Mouse (Mus musculus): ENCODE measurements at regions not wholly inside any gene's neighbourhood (a gene's known extent, or its start where the extent isn't known, plus 50 kb on each side); places are given as distances from the start of the nearest gene placed in this dataset.

- Histone ChIP-seq H3K79me2 (ENCODE audit: control insufficient read depth, insufficient read depth) (no peaks in the 10 kb centered on the region), H3K79me3 (ENCODE audit: low read depth) (no peaks in the 10 kb centered on the region), H3K36me3 (ENCODE audit: control insufficient read depth, insufficient read depth) (no peaks in the 10 kb centered on the region), H3K27me3 (ENCODE audit: control insufficient read depth, insufficient read depth, insufficient read length) (no peaks in the 10 kb centered on the region), H3ac (ENCODE audit: control insufficient read depth, insufficient read length, low read depth) (no peak overlapping the region), H3K4me3 (ENCODE audit: insufficient read depth, poor library complexity, severe bottlenecking) (no peak overlapping the region)
- no peak for TF ChIP-seq MYOD1 (IDR thresholded peaks at IDR 0.05; ENCODE audit: control insufficient read depth, insufficient read length, low read depth)
- no peak for TF ChIP-seq MYOG (IDR thresholded peaks at IDR 0.05; ENCODE audit: control insufficient read depth, extremely low read depth, insufficient read length)
Measured at GRCm38 (mm10) chr12:54280001-54280400, 76.3 kb upstream of the Egln3 start.

- Histone ChIP-seq H3ac (ENCODE audit: control insufficient read depth, insufficient read length, low read depth) (no peak overlapping the region), H3K4me3 (ENCODE audit: insufficient read depth, poor library complexity, severe bottlenecking) (no peak overlapping the region), H3K27me3 (ENCODE audit: control insufficient read depth, insufficient read depth, insufficient read length) (no peaks in the 10 kb centered on the region), H3K36me3 (ENCODE audit: control insufficient read depth, insufficient read depth) (no peaks in the 10 kb centered on the region), H3K79me3 (ENCODE audit: low read depth) (no peaks in the 10 kb centered on the region), H3K79me2 (ENCODE audit: control insufficient read depth, insufficient read depth) (no peaks in the 10 kb centered on the region)
- no peak for TF ChIP-seq CTCF (IDR thresholded peaks at IDR 0.05; ENCODE audit: control insufficient read depth, insufficient read depth, insufficient read length)
- no peak for TF ChIP-seq MAX (IDR thresholded peaks at IDR 0.05)
- TF ChIP-seq MYOD1 (IDR thresholded peaks at IDR 0.05; ENCODE audit: control insufficient read depth, insufficient read length, low read depth): no peak
- TF ChIP-seq USF1 (IDR thresholded peaks at IDR 0.05; ENCODE audit: low read depth): no peak
- no peak for TF ChIP-seq FOSL1 (IDR thresholded peaks at IDR 0.05; ENCODE audit: insufficient read depth, low read length, poor library complexity, severe bottlenecking)
- TF ChIP-seq CEBPB (IDR thresholded peaks at IDR 0.05; ENCODE audit: low read depth): no peak
- no peak for TF ChIP-seq MYOG (IDR thresholded peaks at IDR 0.05; ENCODE audit: control insufficient read depth, extremely low read depth, insufficient read length)
Measured at GRCm38 (mm10) chr12:54276978-54277537, 73.4 kb upstream of the Egln3 start.

DNA sequence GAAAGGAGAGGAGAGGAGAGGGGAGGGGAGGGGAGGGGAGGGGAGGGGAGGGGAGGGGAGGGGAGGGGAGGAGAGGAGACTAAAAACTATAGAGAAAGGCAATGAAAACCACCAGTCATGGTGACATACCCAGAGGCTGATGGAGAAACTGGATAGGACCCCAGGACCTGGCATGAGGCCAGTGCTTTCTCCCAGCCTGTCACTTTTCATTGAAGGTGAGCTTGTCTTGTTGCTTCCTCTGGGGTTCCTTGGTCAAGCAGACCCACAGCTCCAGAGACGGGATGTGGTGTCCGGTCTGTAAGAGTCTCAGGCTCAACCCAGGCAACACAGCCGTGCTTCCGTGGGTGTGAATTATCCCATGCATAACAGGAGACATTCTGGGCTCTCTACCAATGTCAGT lies 69.8 kb upstream of the Egln3 start:
- no peaks in the 10 kb centered on the region for H3K36me3 ChIP-seq (ENCODE audit: control insufficient read depth, insufficient read depth)

GRCm38 (mm10) chr12:54272696-54273095 lies 69.0 kb upstream of the Egln3 start:
- no peaks in the 10 kb centered on the region for H3K79me2 ChIP-seq (ENCODE audit: control insufficient read depth, insufficient read depth)
- H3ac ChIP-seq (ENCODE audit: control insufficient read depth, insufficient read length, low read depth): no peak overlapping the region
- no peaks in the 10 kb centered on the region for H3K36me3 ChIP-seq (ENCODE audit: control insufficient read depth, insufficient read depth)
- no peaks in the 10 kb centered on the region for H3K27me3 ChIP-seq (ENCODE audit: control insufficient read depth, insufficient read depth, insufficient read length)
- no peak overlapping the region for H3K4me3 ChIP-seq (ENCODE audit: insufficient read depth, poor library complexity, severe bottlenecking)
- TF ChIP-seq MYOG (IDR thresholded peaks at IDR 0.05; ENCODE audit: control insufficient read depth, extremely low read depth, insufficient read length) (no peak), MAX (IDR thresholded peaks at IDR 0.05) (no peak), FOSL1 (IDR thresholded peaks at IDR 0.05; ENCODE audit: insufficient read depth, low read length, poor library complexity, severe bottlenecking) (no peak), CTCF (IDR thresholded peaks at IDR 0.05; ENCODE audit: control insufficient read depth, insufficient read depth, insufficient read length) (no peak), CEBPB (IDR thresholded peaks at IDR 0.05; ENCODE audit: low read depth) (no peak), USF1 (IDR thresholded peaks at IDR 0.05; ENCODE audit: low read depth) (no peak), MYOD1 (IDR thresholded peaks at IDR 0.05; ENCODE audit: control insufficient read depth, insufficient read length, low read depth) (no peak)
- no peaks in the 10 kb centered on the region for H3K79me3 ChIP-seq (ENCODE audit: low read depth)

More for the DNA sequence above, 69.8 kb upstream of the Egln3 start:
- Histone ChIP-seq H3ac (ENCODE audit: control insufficient read depth, insufficient read length, low read depth) (no peak overlapping the region), H3K27me3 (ENCODE audit: control insufficient read depth, insufficient read depth, insufficient read length) (no peaks in the 10 kb centered on the region), H3K79me2 (ENCODE audit: control insufficient read depth, insufficient read depth) (no peaks in the 10 kb centered on the region), H3K79me3 (ENCODE audit: low read depth) (no peaks in the 10 kb centered on the region), H3K4me3 (ENCODE audit: insufficient read depth, poor library complexity, severe bottlenecking) (no peak overlapping the region)
- TF ChIP-seq MAX (IDR thresholded peaks at IDR 0.05): no peak
- TF ChIP-seq MYOD1 (IDR thresholded peaks at IDR 0.05; ENCODE audit: control insufficient read depth, insufficient read length, low read depth): no peak

GRCm38 (mm10) chr12:54272226-54272625 lies 68.6 kb upstream of the Egln3 start:
- Histone ChIP-seq H3K27me3 (ENCODE audit: control insufficient read depth, insufficient read depth, insufficient read length) (no peaks in the 10 kb centered on the region), H3K4me3 (ENCODE audit: insufficient read depth, poor library complexity, severe bottlenecking) (no peak overlapping the region), H3ac (ENCODE audit: control insufficient read depth, insufficient read length, low read depth) (no peak overlapping the region), H3K36me3 (ENCODE audit: control insufficient read depth, insufficient read depth) (no peaks in the 10 kb centered on the region), H3K79me3 (ENCODE audit: low read depth) (no peaks in the 10 kb centered on the region), H3K79me2 (ENCODE audit: control insufficient read depth, insufficient read depth) (no peaks in the 10 kb centered on the region)
- TF ChIP-seq FOSL1 (IDR thresholded peaks at IDR 0.05; ENCODE audit: insufficient read depth, low read length, poor library complexity, severe bottlenecking): no peak
- TF ChIP-seq MAX (IDR thresholded peaks at IDR 0.05): no peak
- no peak for TF ChIP-seq USF1 (IDR thresholded peaks at IDR 0.05; ENCODE audit: low read depth)
- TF ChIP-seq CTCF (IDR thresholded peaks at IDR 0.05; ENCODE audit: control insufficient read depth, insufficient read depth, insufficient read length): no peak
- TF ChIP-seq MYOG (IDR thresholded peaks at IDR 0.05; ENCODE audit: control insufficient read depth, extremely low read depth, insufficient read length): no peak
- TF ChIP-seq MYOD1 (IDR thresholded peaks at IDR 0.05; ENCODE audit: control insufficient read depth, insufficient read length, low read depth): no peak
- no peak for TF ChIP-seq CEBPB (IDR thresholded peaks at IDR 0.05; ENCODE audit: low read depth)

DNA sequence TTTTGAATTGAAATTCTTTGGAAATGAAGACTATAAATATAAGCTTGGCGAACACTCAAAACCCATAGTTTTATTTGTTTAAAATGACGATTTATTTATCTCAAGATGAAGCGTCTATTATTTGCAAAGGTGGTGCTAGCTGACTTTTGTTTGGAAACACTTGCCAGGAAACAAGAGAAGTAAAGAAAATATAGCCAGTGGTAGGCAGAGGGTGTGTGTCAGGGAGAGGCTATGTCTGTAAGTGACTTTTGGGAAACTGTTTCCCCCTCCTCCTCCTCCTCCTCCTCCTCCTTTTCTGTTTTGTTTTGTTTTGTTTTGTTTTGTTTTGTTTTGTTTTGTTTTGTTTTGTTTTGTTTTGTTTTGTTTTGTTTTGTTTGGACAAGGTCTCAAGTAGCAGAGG lies 62.2 kb upstream of the Egln3 start:
- Histone ChIP-seq H3K79me3 (ENCODE audit: low read depth) (no peaks in the 10 kb centered on the region), H3ac (ENCODE audit: control insufficient read depth, insufficient read length, low read depth) (no peak overlapping the region), H3K36me3 (ENCODE audit: control insufficient read depth, insufficient read depth) (no peaks in the 10 kb centered on the region), H3K79me2 (ENCODE audit: control insufficient read depth, insufficient read depth) (no peaks in the 10 kb centered on the region), H3K27me3 (ENCODE audit: control insufficient read depth, insufficient read depth, insufficient read length) (no peaks in the 10 kb centered on the region), H3K4me3 (ENCODE audit: insufficient read depth, poor library complexity, severe bottlenecking) (no peak overlapping the region)
- no peak for TF ChIP-seq FOSL1 (IDR thresholded peaks at IDR 0.05; ENCODE audit: insufficient read depth, low read length, poor library complexity, severe bottlenecking)
- TF ChIP-seq MAX (IDR thresholded peaks at IDR 0.05): no peak
